Mouse (Mus musculus) 3134 (cell line): Measurements from ENCODE around the gene Sympk.
"Not testable (repeated sequence)": the region's sequence is repeated elsewhere in the genome, so short reads cannot be mapped to it uniquely, and the experiment has no call there.

Experiments
- DNase-seq: peaks from one replicate; pipeline ENCODE4 v3.0.0-alpha.2; 2011; ENCODE audit warnings: low spot score; ENCODE audit not compliant: insufficient read length; ENCODE audit errors: extremely low read depth

The Sympk gene

GRCm38 (mm10) chr7:19050172-19050571 is 26.0 kb downstream of the Sympk start:
- DNase-seq, result no peak

GRCm38 (mm10) chr7:19051161-19051560 is 27.0 kb downstream of the Sympk start:
- DNase-seq, result no peak

- DNase-seq, result no peak
Observed at GRCm38 (mm10) chr7:19052345-19053135, 28.4 kb downstream of the Sympk start.

GRCm38 (mm10) chr7:19053136-19053532 is 29.0 kb downstream of the Sympk start:
- no peak for DNase-seq

- DNase-seq, result no peak
Observed at GRCm38 (mm10) chr7:19054047-19054776, 30.0 kb downstream of the Sympk start, which contains the start of gene Rsph6a. Gene Rsph6a, plus strand, starts transcription at chr7:19054690.

- no peak for DNase-seq
Observed at GRCm38 (mm10) chr7:19054777-19055076, 30.6 kb downstream of the Sympk start.

GRCm38 (mm10) chr7:19055108-19055507 is 30.9 kb downstream of the Sympk start:
- no peak for DNase-seq

- DNase-seq, result no peak
Observed at GRCm38 (mm10) chr7:19057405-19057804, 33.2 kb downstream of the Sympk start.

GRCm38 (mm10) chr7:19065896-19066295 is 41.7 kb downstream of the Sympk start:
- no peak for DNase-seq

GRCm38 (mm10) chr7:19067063-19067462 is 42.9 kb downstream of the Sympk start:
- DNase-seq, result no peak

- DNase-seq, result no peak
Observed at GRCm38 (mm10) chr7:19067935-19068334, 43.8 kb downstream of the Sympk start.

GRCm38 (mm10) chr7:19068707-19069106 is 44.5 kb downstream of the Sympk start:
- no peak for DNase-seq

- no peak for DNase-seq
Observed at GRCm38 (mm10) chr7:19069500-19069899, 45.3 kb downstream of the Sympk start.

- DNase-seq, result not testable (repeated sequence)
Observed at GRCm38 (mm10) chr7:19071024-19071423, 46.8 kb downstream of the Sympk start.

- DNase-seq, result no peak
Observed at GRCm38 (mm10) chr7:19073504-19073903, 49.3 kb downstream of the Sympk start.

- no peak for DNase-seq
Observed at GRCm38 (mm10) chr7:19074494-19074893, 50.3 kb downstream of the Sympk start.

- no peak for DNase-seq
Observed at GRCm38 (mm10) chr7:19075231-19075630, 51.1 kb downstream of the Sympk start.

- DNase-seq, result peak; percentile 91
Observed at GRCm38 (mm10) chr7:19075723-19076585, 51.8 kb downstream of the Sympk start, which contains the start of gene Dmwd. Gene Dmwd, plus strand, starts transcription at chr7:19076227.

GRCm38 (mm10) chr7:19076586-19076991 is 52.4 kb downstream of the Sympk start:
- DNase-seq, result peak; percentile 39

- no peak for DNase-seq
Observed at GRCm38 (mm10) chr7:19077761-19078160, 53.6 kb downstream of the Sympk start.

- no peak for DNase-seq
Observed at GRCm38 (mm10) chr7:19078732-19079131, 54.6 kb downstream of the Sympk start.
